Mouse (Mus musculus): ENCODE measurements around the gene Tssk3.

Gene Tssk3

GRCm38 (mm10) chr4:129448713-129449112 is 42.1 kb downstream of the Tssk3 start:
- DNase-seq (ENCODE audit: low read depth, low spot score) = no peak

GRCm38 (mm10) chr4:129447778-129448563 is 42.9 kb downstream of the Tssk3 start:
- no peak for DNase-seq (ENCODE audit: low read depth, low spot score)

- DNase-seq (ENCODE audit: low read depth, low spot score) = no peak
Measured at GRCm38 (mm10) chr4:129447360-129447759, 43.5 kb downstream of the Tssk3 start.

GRCm38 (mm10) chr4:129441145-129441544 is 49.7 kb downstream of the Tssk3 start:
- no peak for DNase-seq (ENCODE audit: low read depth, low spot score)

GRCm38 (mm10) chr4:129440340-129441063 is 50.3 kb downstream of the Tssk3 start, which contains the start of gene Zbtb8b:
Gene Zbtb8b (minus strand): TSS chr4:129440853.
- peak; percentile 79 for DNase-seq (ENCODE audit: low read depth, low spot score)

Measured in WW6 (cell line).